Mouse (Mus musculus) liver, embryonic 15.5 days (tissue): ENCODE data around the gene Amot. TPM values are rescaled to one million over a fixed set of nuclear protein-coding genes. Genes with fewer than 3 reads are reported as not detected.

Source experiments
- ATAC-seq: fragments of 200-750 bp; cut with Nextera tagmentation; 2 replicates; pipeline ENCODE4 v1.8.0; 2017; ENCODE audit warnings: moderate number of reproducible peaks, mild to moderate bottlenecking, moderate library complexity; ENCODE audit not compliant: insufficient read depth
- H3K27ac ChIP-seq: fragments of 300-500 bp; sonication (generic); replicated peaks from 2 replicates; pipeline ENCODE4 v1.5.1; 2015; ENCODE audit warnings: mild to moderate bottlenecking, inconsistent platforms
- H3K27me3 ChIP-seq: fragments of 300-500 bp; sonication (generic); 2 replicates; pipeline ENCODE4 v1.6.1; 2015; ENCODE audit warnings: mild to moderate bottlenecking, inconsistent platforms
- H3K36me3 ChIP-seq: fragments of 300-500 bp; sonication (generic); replicated peaks from 2 replicates; pipeline ENCODE4 v1.6.1; 2015; ENCODE audit warnings: moderate library complexity, mild to moderate bottlenecking, inconsistent platforms
- H3K4me1 ChIP-seq: fragments of 300-500 bp; sonication (generic); replicated peaks from 2 replicates; pipeline ENCODE4 v1.6.1; 2015; ENCODE audit warnings: inconsistent platforms
- H3K4me2 ChIP-seq: fragments of 300-500 bp; sonication (generic); 2 replicates; pipeline ENCODE4 v1.6.1; 2015; ENCODE audit warnings: moderate library complexity, mild to moderate bottlenecking, inconsistent platforms
- H3K4me3 ChIP-seq: fragments of 300-500 bp; sonication (generic); replicated peaks from 2 replicates; pipeline ENCODE4 v1.5.1; 2015; ENCODE audit warnings: mild to moderate bottlenecking, inconsistent platforms
- H3K9ac ChIP-seq: fragments of 300-500 bp; sonication (generic); 2 replicates; pipeline ENCODE4 v1.6.1; 2015; ENCODE audit warnings: moderate library complexity, mild to moderate bottlenecking, inconsistent platforms
- H3K9me3 ChIP-seq: fragments of 300-500 bp; sonication (generic); replicated peaks from 2 replicates; pipeline ENCODE4 v1.6.1; 2016; ENCODE audit warnings: inconsistent platforms
- WGBS: fragments of 180-500 bp; shearing (Covaris S2); methylation state at CpG from one replicate; pipeline ENCODE4 v1.1.7; 2015; ENCODE audit warnings: mixed read lengths; ENCODE audit not compliant: insufficient replicate concordance; 5-methylcytosine and 5-hydroxymethylcytosine counted together
- polyA plus RNA-seq: library from polyadenylated mRNA; unstranded; fragments of >200 nt; fragmentation: Nextera tagmentation; extraction: Ambion mirVana; gene quantifications from 2 replicates; pipeline ENCODE4 v1.2.1, GENCODE M21; 2015

Gene Amot
- polyA plus RNA-seq, 1 experiment from 2014 or later = 5.1 TPM

GRCm38 (mm10) chrX:145479942-145480341 is 25.0 kb downstream of the Amot start:
- Histone ChIP-seq H3K9ac (no peak overlapping the region), H3K27me3 (no peaks in the 10 kb centered on the region), H3K4me1 (peaks cover 19% of the 10 kb centered on the region), H3K9me3 (no peaks in the 10 kb centered on the region), H3K4me2 (no peak overlapping the region), H3K27ac (no peak overlapping the region), H3K4me3 (no peak overlapping the region), H3K36me3 (no peaks in the 10 kb centered on the region)
- WGBS = 43% methylated on average over 10 of the region's 10 CpGs
- peak; percentile 96 for ATAC-seq

GRCm38 (mm10) chrX:145477725-145478194 is 27.2 kb downstream of the Amot start:
- no peaks in the 10 kb centered on the region for H3K36me3 ChIP-seq
- H3K9ac ChIP-seq = no peak overlapping the region
- H3K4me3 ChIP-seq = no peak overlapping the region
- no peaks in the 10 kb centered on the region for H3K27me3 ChIP-seq
- no peaks in the 10 kb centered on the region for H3K9me3 ChIP-seq
- H3K4me2 ChIP-seq = no peak overlapping the region
- H3K4me1 ChIP-seq = peaks cover 19% of the 10 kb centered on the region
- H3K27ac ChIP-seq = no peak overlapping the region
- 48% methylated on average over 3 of the region's 3 CpGs for WGBS
- no peak for ATAC-seq

- WGBS = 66% methylated on average over 5 of the region's 5 CpGs
- Histone ChIP-seq H3K36me3 (no peaks in the 10 kb centered on the region), H3K4me1 (peaks cover 14% of the 10 kb centered on the region), H3K27me3 (no peaks in the 10 kb centered on the region), H3K9me3 (no peaks in the 10 kb centered on the region), H3K4me3 (no peak overlapping the region), H3K9ac (no peak overlapping the region), H3K4me2 (no peak overlapping the region), H3K27ac (no peak overlapping the region)
- no peak for ATAC-seq
Observed at GRCm38 (mm10) chrX:145477003-145477724, 27.8 kb downstream of the Amot start.

GRCm38 (mm10) chrX:145468264-145468663 is 36.7 kb downstream of the Amot start:
- no peak for ATAC-seq
- H3K4me3 ChIP-seq = no peak overlapping the region
- H3K27ac ChIP-seq = no peak overlapping the region
- no peaks in the 10 kb centered on the region for H3K27me3 ChIP-seq
- no peaks in the 10 kb centered on the region for H3K9me3 ChIP-seq
- no peak overlapping the region for H3K4me2 ChIP-seq
- H3K36me3 ChIP-seq = no peaks in the 10 kb centered on the region
- H3K4me1 ChIP-seq = no peaks in the 10 kb centered on the region
- 75% methylated on average over 6 of the region's 6 CpGs for WGBS
- H3K9ac ChIP-seq = no peak overlapping the region

GRCm38 (mm10) chrX:145463524-145463923 is 41.5 kb downstream of the Amot start:
- Histone ChIP-seq H3K27me3 (no peaks in the 10 kb centered on the region), H3K4me3 (no peak overlapping the region)
- WGBS = 45% methylated on average over 2 of the region's 2 CpGs

GRCm38 (mm10) chrX:145461339-145461738 is 43.6 kb downstream of the Amot start:
- Histone ChIP-seq H3K36me3 (no peaks in the 10 kb centered on the region), H3K27ac (no peak overlapping the region), H3K4me2 (no peak overlapping the region), H3K4me1 (no peaks in the 10 kb centered on the region), H3K9me3 (no peaks in the 10 kb centered on the region), H3K27me3 (no peaks in the 10 kb centered on the region), H3K4me3 (no peak overlapping the region), H3K9ac (no peak overlapping the region)
- 70% methylated on average over 3 of the region's 3 CpGs for WGBS
- no peak for ATAC-seq

More at GRCm38 (mm10) chrX:145463524-145463923, 41.5 kb downstream of the Amot start:
- Histone ChIP-seq H3K9me3 (no peaks in the 10 kb centered on the region), H3K36me3 (no peaks in the 10 kb centered on the region), H3K9ac (no peak overlapping the region), H3K4me1 (no peaks in the 10 kb centered on the region), H3K27ac (no peak overlapping the region), H3K4me2 (no peak overlapping the region)
- no peak for ATAC-seq

GRCm38 (mm10) chrX:145456251-145456650 is 48.7 kb downstream of the Amot start:
- 46% methylated on average over 4 of the region's 4 CpGs for WGBS
- H3K27me3 ChIP-seq = no peaks in the 10 kb centered on the region
- H3K9ac ChIP-seq = no peak overlapping the region
- H3K27ac ChIP-seq = no peak overlapping the region
- H3K4me1 ChIP-seq = no peaks in the 10 kb centered on the region
- H3K36me3 ChIP-seq = no peaks in the 10 kb centered on the region
- ATAC-seq = no peak
- H3K4me3 ChIP-seq = no peak overlapping the region
- no peaks in the 10 kb centered on the region for H3K9me3 ChIP-seq
- no peak overlapping the region for H3K4me2 ChIP-seq

GRCm38 (mm10) chrX:145455629-145456028 is 49.4 kb downstream of the Amot start:
- no peak for ATAC-seq
- Histone ChIP-seq H3K9ac (no peak overlapping the region), H3K4me3 (no peak overlapping the region), H3K27me3 (no peaks in the 10 kb centered on the region), H3K4me2 (no peak overlapping the region), H3K9me3 (no peaks in the 10 kb centered on the region), H3K27ac (no peak overlapping the region), H3K36me3 (no peaks in the 10 kb centered on the region), H3K4me1 (no peaks in the 10 kb centered on the region)
- 66% methylated on average over 6 of the region's 6 CpGs for WGBS

GRCm38 (mm10) chrX:145454828-145455227 is 50.2 kb downstream of the Amot start:
- Histone ChIP-seq H3K27me3 (no peaks in the 10 kb centered on the region), H3K36me3 (no peaks in the 10 kb centered on the region), H3K4me1 (no peaks in the 10 kb centered on the region), H3K27ac (no peak overlapping the region), H3K9me3 (no peaks in the 10 kb centered on the region), H3K4me3 (no peak overlapping the region), H3K4me2 (no peak overlapping the region), H3K9ac (no peak overlapping the region)
- WGBS = 56% methylated on average over 4 of the region's 4 CpGs
- no peak for ATAC-seq

- no peak overlapping the region for H3K4me3 ChIP-seq
- H3K9ac ChIP-seq = no peak overlapping the region
- H3K4me1 ChIP-seq = no peaks in the 10 kb centered on the region
- no peak overlapping the region for H3K27ac ChIP-seq
- no peaks in the 10 kb centered on the region for H3K36me3 ChIP-seq
- H3K4me2 ChIP-seq = no peak overlapping the region
- WGBS = 60% methylated on average over 2 of the region's 2 CpGs
- no peaks in the 10 kb centered on the region for H3K9me3 ChIP-seq
- ATAC-seq = no peak
- H3K27me3 ChIP-seq = no peaks in the 10 kb centered on the region
Observed at GRCm38 (mm10) chrX:145441526-145441925, 63.5 kb downstream of the Amot start.

- H3K36me3 ChIP-seq = no peaks in the 10 kb centered on the region
- H3K4me2 ChIP-seq = no peak overlapping the region
- H3K4me1 ChIP-seq = no peaks in the 10 kb centered on the region
- 31% methylated on average over 4 of the region's 4 CpGs for WGBS
- H3K4me3 ChIP-seq = no peak overlapping the region
- no peak overlapping the region for H3K27ac ChIP-seq
- H3K9ac ChIP-seq = no peak overlapping the region
- H3K27me3 ChIP-seq = no peaks in the 10 kb centered on the region
- ATAC-seq = no peak
- H3K9me3 ChIP-seq = no peaks in the 10 kb centered on the region
Observed at GRCm38 (mm10) chrX:145433652-145434051, 71.3 kb downstream of the Amot start.
